Mouse (Mus musculus) lung, postnatal 0 days (tissue): Measurements from ENCODE around the gene Gm20388.

Experiments used
- CTCF ChIP-seq: IDR thresholded peaks from 2 replicates; pipeline ENCODE4 v1.5.1; 2016; ENCODE audit warnings: antibody characterized with exemption, mild to moderate bottlenecking
- EP300 ChIP-seq: IDR thresholded peaks from 2 replicates; pipeline ENCODE4 v1.6.1; 2016; ENCODE audit warnings: antibody characterized with exemption, mild to moderate bottlenecking, control low read depth

GRCm38 (mm10) chr8:121729754-121730153 is 1819.1 kb downstream of the Gm20388 start:
- TF ChIP-seq CTCF (no peak), EP300 (no peak)
